Mouse (Mus musculus): ENCODE measurements around the gene Aph1a.
"Not testable (repeated sequence)": the region's sequence is repeated elsewhere in the genome, so short reads cannot be mapped to it uniquely, and the experiment has no call there.

Gene Aph1a

GRCm38 (mm10) chr3:95893606-95894316 is at the start of gene Aph1a:
Aph1a (plus strand) TSS chr3:95893969.
- in situ Hi-C loops (cut with MboI, MseI) = not testable (repeated sequence)

- in situ Hi-C loops (cut with MboI, MseI) = no loop called here
Observed at GRCm38 (mm10) chr3:95850611-95851010, 43.2 kb upstream of the Aph1a start.

GRCm38 (mm10) chr3:95851317-95851716 is 42.5 kb upstream of the Aph1a start:
- in situ Hi-C loops (cut with MboI, MseI) = no loop called here

DNA sequence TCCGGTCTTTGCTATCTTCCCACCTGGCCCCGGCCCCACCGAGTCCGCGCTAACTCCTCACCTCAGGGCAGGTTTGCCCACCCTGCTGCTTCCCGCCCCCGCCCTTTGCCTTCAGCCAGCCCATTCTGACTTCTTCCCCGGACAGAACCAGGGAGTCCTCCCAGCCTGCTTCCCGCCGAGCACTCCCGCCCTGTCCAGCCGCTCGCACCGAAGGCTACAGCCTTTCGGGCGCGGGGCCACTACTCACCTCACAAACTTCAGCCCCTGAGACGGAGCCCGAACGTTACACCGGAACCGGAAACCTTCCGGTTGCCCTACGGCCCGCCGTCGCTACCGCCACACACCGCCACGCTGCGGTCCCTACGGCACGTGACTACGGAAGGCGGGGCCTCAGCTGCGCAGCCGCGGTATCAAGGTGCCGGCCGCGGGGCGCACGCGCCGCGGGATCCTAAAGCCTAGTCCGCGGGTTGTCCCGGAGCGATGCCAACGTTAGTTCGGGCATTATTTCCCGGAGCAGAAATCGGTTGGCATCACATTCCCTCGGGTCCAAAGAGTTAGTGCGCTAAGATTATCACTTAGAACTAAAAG is 38.2 kb upstream of the Aph1a start, which contains the start of gene Prpf3:
Gene Prpf3 (minus strand): TSS at position 384 of the 588 bp plus-strand sequence.
- in situ Hi-C loops (cut with MboI, MseI) = no loop called here

DNA sequence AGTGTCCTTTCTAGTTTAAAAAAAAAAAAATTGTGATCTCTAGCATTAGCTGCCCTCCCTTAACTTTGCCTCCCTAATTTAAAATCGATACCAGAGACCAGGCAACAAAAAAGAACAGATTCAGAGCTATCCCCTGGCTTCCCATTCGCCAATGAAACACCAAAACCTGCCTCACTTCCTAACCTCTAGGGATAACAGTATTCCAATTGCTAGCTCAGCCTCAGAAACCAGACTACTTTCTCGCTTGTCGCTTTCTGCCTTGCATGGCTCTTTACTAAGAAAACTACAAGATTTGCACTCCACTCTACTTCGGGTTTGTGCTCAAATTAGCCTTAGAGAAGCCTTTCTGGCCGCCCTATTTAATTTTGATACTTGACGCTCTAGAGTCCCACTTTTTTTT is 37.7 kb upstream of the Aph1a start:
- in situ Hi-C loops (cut with MboI, MseI) = no loop called here

- in situ Hi-C loops (cut with MboI, MseI) = not testable (repeated sequence)
Observed at GRCm38 (mm10) chr3:95857050-95857449, 36.7 kb upstream of the Aph1a start.

DNA sequence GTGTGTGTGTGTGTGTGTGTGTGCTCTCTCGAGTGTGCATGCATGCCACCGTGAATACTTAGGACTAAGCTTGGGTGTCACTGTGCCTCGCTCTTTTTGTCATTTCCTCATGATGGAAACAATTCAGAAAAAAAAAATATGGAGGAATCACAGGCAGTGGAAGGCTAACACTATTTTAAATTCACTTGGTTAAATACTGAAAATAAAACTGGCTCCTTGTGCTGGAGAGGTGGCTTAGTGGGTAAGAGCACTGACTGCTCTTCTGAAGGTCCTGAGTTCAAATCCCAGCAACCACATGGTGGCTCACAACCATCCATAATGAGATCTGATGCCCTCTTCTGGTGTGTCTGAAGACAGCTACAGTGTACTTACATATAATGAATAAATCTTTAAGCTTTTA is 35.5 kb upstream of the Aph1a start:
- in situ Hi-C loops (cut with MboI, MseI) = not testable (repeated sequence)

GRCm38 (mm10) chr3:95860323-95860722 is 33.4 kb upstream of the Aph1a start:
- in situ Hi-C loops (cut with MboI, MseI) = loop anchor here (10.0 kb wide), 1 partner anchor 184 kb away; no protein-coding TSS in a partner anchor

DNA sequence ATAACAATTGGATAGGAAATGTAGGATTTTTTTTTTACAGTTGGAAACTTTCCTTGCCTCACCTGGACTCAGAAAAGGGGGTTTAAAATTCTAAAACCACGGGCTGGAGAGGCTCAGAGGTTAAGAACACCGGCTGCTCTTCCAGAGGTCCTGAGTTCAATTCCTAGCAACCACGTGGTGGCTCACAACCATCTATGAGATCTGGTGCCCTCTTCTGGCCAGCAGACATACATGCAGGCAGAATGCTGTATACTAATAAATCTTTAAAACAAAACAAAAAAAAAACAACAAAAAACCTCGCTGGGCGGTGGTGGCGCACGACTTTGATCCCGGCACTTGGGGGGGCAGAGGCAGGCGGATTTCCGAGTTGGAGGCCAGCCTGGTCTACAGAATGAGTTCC is 32.6 kb upstream of the Aph1a start:
- in situ Hi-C loops (cut with MboI, MseI) = loop anchor here (10.0 kb wide), 1 partner anchor 184 kb away; no protein-coding TSS in a partner anchor

GRCm38 (mm10) chr3:95861796-95862195 is 32.0 kb upstream of the Aph1a start:
- in situ Hi-C loops (cut with MboI, MseI) = loop anchor here (10.0 kb wide), 1 partner anchor 183 kb away; no protein-coding TSS in a partner anchor

- in situ Hi-C loops (cut with MboI, MseI) = loop anchor here (10.0 kb wide), 1 partner anchor 181 kb away; no protein-coding TSS in a partner anchor
Observed at GRCm38 (mm10) chr3:95863578-95863977, 30.2 kb upstream of the Aph1a start.

DNA sequence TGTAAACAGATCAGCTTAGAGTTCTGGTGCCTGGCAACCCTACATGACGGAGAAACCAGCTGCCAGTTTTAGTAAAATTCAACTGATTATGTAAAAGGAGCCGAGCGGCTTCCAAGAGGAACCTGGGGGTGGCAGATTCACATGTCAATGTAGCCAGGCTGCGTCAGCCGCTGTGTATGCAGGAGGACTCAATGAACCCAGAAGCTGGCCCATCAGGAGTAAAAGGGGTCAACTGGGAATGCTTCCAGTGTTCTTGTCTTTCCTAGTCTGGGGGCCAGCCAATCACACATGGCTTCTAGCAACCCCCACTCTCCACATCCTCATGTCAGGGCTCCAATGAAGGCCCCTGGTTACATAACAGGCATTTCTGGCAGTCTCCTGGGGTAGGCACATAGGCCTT is 28.7 kb upstream of the Aph1a start:
- in situ Hi-C loops (cut with MboI, MseI) = loop anchor here (10.0 kb wide), 1 partner anchor 180 kb away; no protein-coding TSS in a partner anchor

GRCm38 (mm10) chr3:95865571-95865970 is 28.2 kb upstream of the Aph1a start:
- in situ Hi-C loops (cut with MboI, MseI) = loop anchor here (10.0 kb wide), 1 partner anchor 179 kb away; no protein-coding TSS in a partner anchor

GRCm38 (mm10) chr3:95866071-95866470 is 27.7 kb upstream of the Aph1a start:
- in situ Hi-C loops (cut with MboI, MseI) = loop anchor here (10.0 kb wide), 1 partner anchor 179 kb away; no protein-coding TSS in a partner anchor

DNA sequence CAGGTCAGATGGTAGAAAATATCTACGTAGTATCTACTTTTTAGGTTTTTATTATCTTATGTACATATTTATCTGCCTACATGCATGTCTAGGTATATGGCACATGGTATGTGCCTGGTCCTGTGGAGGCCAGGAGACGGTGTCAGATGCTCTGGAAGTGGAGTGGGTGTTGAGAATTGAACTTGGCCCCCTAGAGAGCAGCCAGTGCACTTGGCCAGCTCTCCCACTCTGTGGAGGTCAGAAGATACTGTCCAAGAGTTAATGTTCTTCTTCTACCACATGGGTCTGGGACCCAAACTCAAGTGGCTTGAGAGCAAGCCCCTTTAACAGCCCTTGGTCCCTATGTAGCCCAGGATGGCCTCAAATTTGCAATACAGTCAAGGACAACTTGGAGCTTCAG is 26.4 kb upstream of the Aph1a start:
- in situ Hi-C loops (cut with MboI, MseI) = loop anchor here (10.0 kb wide), 1 partner anchor 177 kb away; no protein-coding TSS in a partner anchor

DNA sequence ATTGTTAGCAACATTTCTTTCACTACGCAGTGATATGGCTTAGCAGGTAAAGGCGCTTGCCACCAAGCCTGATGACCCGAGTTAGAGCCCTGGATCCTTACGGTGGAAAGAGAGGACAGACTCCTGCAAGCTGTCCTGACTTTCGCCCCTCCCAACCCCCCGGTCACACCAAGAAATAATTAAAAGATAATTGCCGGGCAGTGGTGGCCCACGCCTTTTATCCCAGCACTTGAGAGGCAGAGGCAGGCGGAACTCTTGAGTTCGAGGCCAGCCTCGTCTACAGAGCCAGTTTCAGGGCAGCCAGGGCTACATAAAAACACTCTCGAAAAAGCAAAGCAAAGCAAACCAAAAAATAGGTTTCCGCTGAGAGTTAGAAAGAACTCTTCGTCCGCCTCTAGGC is 22.8 kb upstream of the Aph1a start:
- in situ Hi-C loops (cut with MboI, MseI) = no loop called here

GRCm38 (mm10) chr3:95871392-95871867 is 22.3 kb upstream of the Aph1a start, which contains the start of gene Mrps21:
Mrps21 (minus strand) TSS chr3:95871519.
- in situ Hi-C loops (cut with MboI, MseI) = no loop called here

DNA sequence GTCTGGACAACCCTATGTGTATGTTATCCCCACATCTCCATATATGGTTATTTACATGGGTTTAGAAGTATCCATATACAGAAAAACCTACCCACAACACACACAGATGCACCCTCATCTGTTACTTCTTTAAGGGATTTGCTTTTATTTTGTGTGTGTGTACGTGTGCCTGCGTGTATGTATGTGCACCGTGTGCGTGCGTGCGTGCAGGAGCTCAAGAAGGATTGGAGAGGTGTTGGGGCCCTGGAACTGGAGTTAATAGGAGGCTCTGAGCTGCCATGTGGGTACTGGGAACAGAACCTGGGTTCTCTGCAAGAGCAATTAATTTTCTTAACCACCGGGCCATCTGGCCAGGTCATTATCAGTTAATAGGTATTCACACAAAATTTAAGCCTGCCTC is 21.7 kb upstream of the Aph1a start:
- in situ Hi-C loops (cut with MboI, MseI) = no loop called here

DNA sequence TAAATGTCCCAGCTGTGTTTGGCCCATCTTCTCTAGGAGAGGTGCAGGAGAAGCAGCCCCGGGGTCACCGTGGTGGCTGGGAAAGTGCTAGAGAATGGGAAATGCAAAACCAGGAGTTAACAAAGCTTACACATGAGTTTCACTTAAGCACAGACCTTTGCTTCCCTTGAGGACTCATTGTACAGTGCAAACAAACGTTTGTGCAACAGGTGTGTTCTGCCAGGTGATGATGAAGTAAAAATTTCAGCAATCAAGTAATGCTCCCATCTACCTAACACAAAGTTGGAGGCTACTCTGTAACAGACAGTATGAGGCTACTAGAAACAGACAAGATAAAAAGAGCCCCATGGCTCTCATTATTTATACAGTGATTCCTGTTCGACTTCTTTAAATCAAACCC is 14.7 kb upstream of the Aph1a start:
- in situ Hi-C loops (cut with MboI, MseI) = no loop called here

- in situ Hi-C loops (cut with MboI, MseI) = no loop called here
Observed at GRCm38 (mm10) chr3:95881979-95882815, 11.6 kb upstream of the Aph1a start, which contains the start of gene Ciart. Ciart (minus strand) TSS chr3:95882251.

GRCm38 (mm10) chr3:95882816-95883425 is 10.8 kb upstream of the Aph1a start:
- in situ Hi-C loops (cut with MboI, MseI) = no loop called here
